Mouse (Mus musculus): ENCODE data around the gene Scimp.

The Scimp gene

DNA sequence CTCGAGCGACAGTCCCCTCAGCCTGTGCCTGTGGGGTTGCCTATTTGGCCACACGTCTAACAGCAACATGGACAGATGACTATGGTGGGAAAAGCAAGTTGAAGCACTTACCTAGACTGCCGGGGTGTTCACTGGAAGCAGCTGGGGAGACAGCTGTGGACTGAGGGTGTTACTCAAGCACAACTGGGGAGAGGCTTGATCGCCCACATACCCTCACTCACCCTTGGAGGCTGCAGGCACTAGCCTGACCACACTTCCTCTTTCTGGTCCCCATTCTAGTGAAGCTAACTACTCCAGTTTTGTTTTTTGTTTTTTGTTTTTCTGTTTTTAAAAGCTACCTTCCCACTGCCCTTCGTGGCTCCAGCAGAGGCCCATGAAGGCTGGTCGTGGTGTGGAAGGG is at the start of gene Scimp:
Gene Scimp, minus strand, starts transcription at position 222 of the 400 bp plus-strand sequence.
- DNase-seq (ENCODE audit: low spot score) = no peak

DNA sequence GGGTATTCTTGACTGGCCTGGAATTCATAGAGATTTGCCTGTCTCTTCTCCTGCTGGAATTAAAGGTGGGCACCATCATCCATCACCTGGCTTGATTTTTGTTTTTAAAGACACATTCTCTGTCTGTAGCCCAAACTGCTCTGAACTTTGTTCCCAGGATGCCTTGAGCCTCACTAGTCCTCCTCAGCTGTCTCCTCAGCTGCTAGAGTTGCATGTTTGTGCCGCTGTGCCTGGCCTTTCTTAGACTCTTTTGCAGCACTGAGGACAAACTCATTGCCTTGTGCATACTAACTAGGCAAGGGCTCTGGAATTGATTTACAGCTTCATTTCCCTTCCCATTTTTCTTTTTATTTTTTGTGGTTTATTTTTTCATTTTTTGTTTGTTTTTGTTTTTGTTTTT is 48.0 kb upstream of the Scimp start:
- no peak for DNase-seq (ENCODE audit: low spot score)

DNA sequence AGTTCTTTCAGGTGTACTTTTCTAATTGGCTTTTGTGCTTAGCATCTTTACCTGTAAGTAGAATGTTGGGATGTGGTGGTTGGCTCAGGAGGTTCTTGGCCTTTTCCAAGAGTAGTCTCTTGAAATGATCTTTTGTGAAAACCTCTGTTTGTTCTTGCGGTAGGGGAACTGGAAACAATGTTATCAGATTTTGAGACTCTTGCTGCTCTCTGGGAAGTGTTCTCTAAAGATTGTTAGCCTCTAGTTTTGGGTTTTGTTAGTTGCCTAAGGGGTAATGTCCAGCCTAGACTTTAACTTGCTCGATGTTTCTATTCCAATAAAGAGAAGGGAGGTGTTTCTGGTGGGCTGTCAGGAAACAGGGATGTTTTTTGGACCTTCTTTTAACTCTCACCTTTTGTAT is 33.6 kb upstream of the Scimp start:
- no peak for DNase-seq (ENCODE audit: low spot score)

DNA sequence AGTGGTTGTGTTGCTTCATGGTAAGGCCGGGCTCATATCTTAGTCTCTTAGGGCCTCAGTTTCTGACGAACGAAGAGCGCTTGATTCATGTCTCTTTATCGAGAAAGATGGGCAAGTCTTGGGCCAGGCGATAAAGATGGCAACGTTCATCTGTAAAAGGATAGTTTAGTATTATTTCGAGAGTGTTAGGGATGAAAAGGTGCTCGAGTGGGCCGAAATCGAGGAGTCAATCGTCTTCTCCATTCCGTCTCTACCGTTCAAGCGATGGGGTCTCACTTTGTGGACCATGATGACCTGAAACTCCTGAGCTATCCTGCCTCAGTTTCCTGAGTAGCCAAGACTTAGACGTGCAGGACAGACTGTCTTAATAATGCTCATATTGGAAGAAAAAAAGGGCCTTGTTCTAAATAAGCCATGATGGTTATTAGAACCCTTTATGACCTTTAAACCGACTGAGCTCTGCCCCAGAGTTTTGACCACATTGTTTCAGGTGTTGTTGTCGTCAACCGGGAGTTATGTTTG is 33.1 kb upstream of the Scimp start:
- no peak for DNase-seq (ENCODE audit: low spot score)

DNA sequence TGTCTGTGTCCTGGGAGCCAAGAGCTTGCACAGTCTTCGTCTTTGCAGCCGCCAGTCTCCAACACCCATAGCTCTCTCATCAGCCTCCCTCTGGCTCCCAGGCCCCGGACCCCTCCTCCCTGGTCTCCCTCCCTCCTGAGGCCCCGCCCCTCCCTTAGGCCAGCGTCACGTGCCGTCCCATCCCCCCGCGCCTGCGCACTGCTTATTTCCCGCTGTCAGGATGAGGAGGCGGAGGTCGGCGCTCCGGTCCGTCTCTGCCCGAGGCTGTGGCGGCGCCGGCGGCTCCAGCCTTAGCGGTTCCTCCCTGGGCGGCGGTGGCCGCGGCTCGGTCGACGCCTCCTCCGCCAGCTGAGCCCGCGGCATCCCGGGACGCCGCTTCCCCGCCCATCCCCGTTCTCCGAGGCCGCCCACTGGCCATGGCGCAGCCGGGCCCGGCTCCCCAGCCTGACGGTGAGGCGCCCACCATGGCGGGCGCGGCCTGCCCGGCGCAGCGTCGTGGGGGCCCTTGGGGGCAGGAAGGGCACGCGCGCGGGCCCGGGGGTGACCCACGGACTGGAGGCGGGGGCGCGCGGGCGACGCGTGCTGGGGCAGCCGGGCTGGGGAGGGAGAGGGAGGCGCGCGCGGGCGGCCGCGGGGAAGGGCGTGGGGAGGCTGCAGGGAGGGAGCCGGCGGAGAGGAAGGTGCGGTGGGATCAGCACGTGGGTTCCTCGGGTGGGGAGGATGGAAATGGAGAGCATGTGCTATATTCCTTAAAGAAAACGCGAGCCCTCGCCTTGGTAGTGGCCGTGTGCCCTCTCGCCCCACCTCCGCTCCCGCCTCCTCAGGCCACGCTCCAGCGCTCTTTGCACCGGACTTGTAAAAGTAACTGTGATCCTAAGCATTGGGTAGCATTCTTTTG is 32.4 kb upstream of the Scimp start, which contains the start of gene Rabep1:
Gene Rabep1, plus strand, starts transcription at position 220 of the 898 bp plus-strand sequence.
- peak; percentile 75 for DNase-seq (ENCODE audit: low spot score)

DNA sequence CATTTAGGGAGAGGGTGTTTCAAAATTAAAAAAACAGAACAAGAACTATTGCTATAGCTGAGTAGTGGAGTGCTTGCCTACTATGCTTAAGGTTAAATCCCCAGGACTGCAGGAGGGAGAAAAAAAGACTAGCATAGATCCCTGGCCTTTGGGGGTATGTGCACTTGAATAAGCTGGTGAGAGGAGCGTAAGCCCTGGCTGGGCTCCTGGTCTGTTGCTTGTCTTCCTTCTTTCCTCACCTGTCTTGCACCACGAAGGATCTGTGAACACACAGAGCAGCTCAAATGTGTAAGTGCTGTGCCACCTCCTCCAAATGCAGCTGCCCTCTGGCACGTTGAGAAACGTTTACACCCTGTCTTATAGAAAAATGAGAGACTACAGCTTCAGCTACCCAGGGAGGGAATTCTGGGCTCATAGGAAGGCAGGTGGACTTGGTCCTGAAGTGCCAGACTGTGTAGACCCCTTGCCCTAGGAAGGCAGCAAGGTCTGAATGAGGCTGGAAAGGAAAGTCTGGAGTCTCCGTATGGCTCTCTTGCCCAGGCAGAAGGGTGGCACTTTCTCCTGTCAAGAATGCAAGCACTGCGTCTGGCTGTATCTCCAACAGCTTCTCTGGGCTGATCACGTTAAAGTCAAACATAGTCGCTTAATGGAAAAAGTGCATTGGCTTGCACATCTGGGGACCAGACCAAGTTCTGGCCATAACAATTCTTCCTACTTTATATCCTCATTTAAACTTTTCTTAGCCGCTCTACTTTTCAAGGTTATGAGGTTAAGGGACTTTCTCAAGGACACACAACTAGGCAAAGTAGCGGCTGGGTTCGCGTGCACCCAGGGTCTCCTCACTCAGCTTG is 31.5 kb upstream of the Scimp start:
- DNase-seq (ENCODE audit: low spot score) = no peak

DNA sequence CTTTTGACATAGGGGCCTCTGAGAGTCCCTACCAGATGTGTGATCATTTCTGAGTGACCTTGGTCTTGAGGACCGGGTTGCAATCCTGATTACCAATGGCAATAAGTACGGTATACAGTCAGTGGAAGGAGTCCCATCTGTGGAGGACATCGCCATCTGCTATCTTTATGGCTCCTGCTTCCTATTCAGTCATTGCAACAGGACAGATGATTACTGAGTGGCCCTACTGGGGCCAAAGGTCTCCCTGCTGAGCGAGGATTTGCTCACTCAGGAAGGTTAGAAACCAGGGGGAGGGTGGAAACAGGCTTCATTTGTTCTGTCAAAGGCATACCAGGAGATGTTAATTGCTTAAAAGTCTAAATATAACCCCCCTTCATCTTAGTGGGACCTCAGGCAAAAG is 30.6 kb upstream of the Scimp start:
- no peak for DNase-seq (ENCODE audit: low spot score)

DNA sequence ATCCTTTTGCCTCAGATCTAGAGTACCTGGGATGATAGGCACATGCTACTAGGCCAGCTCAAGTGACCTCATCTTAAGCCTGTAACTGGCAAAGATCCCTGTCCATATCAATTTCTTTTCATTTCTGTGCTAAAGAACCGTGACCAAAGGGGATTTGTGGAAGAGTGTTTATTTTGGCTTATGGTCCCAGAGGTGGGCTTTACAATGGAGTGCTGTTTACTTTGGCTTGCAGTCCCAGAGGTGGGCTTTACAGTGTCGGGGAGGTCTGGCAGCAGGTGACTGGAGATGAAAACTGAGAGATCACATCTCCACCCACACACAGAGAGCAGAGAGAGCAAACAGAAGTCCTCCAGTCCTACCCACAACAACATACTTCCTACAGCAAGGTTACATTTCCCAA is 26.2 kb upstream of the Scimp start:
- no peak for DNase-seq (ENCODE audit: low spot score)

DNA sequence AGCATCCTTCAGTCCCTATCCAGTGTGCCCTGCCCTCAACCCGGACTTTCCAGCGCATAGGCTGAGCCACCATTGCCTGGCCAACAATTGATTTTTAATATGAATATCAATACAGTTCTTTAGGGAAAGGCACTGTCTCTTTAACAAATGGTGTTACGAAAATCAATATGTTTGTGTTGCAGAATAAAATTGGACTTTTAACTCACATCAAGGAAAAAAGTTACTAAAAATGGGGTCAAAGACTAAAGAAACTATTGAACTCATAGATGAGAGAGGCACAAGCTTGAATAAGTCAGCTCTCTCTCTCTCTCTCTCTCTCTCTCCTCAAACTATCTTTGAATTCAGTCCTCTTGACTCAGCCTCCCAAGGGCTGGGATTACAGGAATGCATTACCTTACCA is 24.6 kb upstream of the Scimp start:
- no peak for DNase-seq (ENCODE audit: low spot score)

DNA sequence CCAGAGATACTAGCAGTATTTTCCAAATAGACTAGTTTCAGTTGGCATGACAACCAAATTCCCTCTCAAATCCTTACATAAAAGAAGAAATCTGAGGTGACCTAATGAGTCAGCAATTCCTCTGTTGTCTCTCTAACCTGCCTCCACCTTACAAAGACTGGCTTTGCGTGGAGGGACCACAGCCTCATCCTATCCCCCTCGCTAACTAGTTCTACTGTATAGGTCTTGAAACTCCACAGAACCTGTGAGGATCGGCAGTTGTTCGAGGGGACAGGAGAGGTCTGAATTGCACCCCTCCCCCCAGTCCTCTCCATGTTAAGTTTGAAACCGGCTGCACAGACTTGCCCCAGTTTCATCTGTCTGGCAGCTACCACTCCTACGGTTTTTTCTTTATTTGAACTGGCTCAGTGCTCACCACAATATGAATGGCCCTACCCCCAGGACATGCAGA is 23.0 kb upstream of the Scimp start:
- no peak for DNase-seq (ENCODE audit: low spot score)

DNA sequence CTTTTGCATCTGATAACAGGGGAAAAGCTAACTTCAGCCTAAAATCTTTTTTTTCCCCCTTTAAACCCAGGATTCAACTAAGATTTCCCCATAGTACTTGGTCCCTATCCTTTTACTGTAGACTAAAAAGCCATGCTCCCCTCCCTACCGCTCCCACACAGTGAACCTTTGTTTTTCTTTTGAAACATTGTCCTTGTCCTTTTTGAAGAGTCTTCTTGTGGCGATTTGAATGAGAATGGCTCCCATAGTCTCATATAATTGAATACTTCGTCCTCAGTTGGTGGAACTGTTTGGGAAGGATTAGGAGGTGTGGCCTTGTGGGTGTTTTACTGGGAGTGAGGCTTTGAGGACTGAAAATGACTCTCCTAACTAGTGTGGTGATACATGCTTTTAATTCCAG is 21.4 kb upstream of the Scimp start:
- DNase-seq (ENCODE audit: low spot score) = no peak

DNA sequence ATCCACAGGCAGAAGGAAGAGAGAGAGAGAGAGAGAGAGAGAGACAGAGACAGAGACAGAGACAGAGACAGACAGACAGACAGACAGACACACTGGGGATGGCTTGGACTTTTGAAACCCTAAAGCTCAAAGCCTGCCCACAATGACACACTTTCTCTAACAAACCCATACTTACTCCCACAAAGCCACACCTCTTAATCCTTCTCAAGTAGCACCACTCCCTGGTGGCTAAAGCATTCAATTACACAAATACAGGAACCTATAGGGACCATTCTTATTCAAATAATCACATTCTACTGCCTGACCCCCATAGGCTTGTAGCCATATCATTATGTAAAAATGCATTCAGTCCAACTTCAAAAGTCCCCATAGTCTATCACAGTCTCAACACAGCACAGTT is 21.0 kb upstream of the Scimp start:
- DNase-seq (ENCODE audit: low spot score) = no peak

DNA sequence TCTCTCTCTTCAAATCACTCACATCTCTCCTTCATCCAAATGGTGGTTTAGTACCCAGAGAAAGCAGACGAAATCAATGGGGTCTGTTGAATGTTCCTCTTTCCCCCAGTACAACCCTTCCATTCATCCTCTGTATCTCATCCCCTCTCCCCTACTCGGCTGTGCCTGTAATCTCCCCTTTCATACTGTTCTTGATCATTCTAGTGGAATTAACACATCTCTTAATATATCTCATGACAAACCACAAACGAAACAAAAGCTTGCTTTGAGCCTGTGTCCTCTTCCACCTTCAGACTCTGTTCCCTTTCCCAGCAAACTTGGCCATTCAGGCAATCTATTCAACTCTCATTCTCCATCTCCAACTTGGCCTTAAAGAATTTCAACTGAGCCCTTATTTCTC is 18.8 kb upstream of the Scimp start:
- DNase-seq (ENCODE audit: low spot score) = no peak

DNA sequence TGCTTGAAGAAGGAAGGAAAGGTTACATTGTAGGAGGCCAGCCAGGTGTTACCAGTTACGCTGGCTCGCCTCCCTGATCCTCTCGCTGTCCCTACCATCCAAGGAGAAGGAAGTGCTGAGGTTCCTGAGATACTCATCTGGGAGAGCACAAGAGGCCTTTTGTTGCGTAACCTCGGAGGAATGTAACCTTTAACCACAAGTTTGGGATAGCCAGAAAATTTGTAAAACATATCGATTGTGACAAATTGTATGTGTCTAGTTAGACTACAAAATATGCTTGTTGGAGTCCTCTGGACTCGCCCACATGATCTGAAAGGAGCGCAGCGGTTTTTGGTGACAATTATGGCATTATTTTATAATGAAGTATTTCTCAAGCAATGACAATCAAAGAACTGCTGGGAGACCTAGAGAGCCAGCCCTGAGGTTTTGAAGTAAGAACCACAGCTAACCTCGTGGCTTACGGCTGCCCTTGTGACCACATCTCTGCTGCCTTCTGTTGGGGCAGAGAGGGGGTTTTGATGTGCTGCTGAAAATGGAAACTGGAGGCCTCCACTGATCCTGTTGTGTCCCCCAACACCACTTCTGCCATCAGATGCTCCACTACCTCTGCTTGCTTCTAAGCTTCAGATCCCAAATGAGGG is 16.7 kb upstream of the Scimp start:
- no peak for DNase-seq (ENCODE audit: low spot score)

DNA sequence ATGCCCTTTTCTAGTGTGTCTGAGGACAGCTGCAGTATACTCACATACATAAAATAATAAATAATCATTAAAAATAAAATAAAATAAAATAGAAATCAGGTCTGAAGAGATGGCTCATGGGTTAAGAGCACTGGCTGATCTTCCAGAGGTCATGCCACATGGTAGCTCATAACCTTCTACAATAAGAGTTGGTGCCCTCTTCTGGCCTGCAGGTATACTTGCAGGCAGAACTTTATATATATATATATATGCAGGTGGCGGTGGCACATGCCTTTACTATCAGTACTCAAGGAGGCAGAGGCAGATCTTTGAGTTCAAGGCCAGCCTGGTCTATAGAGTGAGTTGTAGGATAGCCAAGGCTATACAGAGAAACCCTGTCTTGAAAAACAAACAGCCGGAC is 13.8 kb upstream of the Scimp start:
- no peak for DNase-seq (ENCODE audit: low spot score)

DNA sequence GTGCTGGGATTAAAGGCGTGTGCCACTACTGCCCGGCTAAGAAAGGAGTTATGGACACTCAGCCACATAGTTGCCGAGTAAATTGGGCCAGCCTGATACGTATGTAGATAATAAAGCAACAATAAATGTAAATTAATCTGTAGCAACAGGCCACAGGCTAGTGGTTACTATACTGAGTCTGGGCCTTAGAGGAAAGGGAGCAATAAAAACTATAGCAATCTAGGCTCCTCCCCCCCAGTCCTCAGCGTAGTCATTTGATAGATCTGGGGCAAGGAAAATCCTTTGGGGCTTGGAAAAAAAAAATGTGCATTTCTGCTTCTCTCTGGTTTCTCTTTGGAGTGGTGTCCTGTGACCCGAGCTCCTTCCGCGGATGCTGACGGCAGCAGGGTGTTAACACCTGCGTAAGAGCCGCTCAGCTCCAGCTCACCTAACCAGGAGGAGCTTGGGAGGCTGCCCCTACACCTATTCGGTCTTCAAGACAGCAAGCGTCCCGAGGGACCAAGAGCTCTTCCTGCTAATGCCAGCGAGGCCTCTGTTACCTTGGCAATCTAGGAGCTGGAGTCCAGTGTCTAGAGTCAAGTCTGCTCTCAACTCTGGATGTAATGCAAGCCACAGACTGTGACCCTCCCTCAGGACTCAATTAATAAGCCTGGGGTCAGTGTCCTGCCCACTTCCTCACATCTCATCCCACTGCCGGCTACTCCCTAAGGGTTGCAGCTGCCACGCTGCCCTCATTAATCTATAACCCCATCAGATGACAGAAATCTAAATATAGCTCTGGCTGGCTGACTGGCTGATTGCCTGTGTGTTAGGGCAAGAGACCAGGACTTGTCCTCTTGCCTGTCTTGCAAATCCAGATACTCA is 9.6 kb upstream of the Scimp start:
- no peak for DNase-seq (ENCODE audit: low spot score)

DNA sequence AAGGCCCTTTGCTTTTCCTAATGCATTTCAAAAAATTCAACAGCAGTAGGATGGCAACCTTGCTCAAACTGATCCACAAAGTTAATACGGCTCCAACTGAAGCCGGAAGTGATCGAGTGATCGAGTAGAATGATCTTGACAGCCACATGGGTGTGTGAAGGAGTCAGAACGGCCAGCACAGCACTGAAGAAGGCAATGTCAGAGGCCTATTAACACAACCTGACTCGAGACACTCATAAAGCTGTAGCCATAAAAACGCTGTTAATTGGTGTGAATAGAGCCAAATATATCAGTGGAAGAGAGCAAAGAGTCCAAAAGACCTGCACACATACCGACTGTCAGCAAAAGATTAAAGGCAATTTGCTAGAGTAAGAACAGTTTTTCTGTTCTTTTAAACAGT is 7.7 kb upstream of the Scimp start:
- no peak for DNase-seq (ENCODE audit: low spot score)

DNA sequence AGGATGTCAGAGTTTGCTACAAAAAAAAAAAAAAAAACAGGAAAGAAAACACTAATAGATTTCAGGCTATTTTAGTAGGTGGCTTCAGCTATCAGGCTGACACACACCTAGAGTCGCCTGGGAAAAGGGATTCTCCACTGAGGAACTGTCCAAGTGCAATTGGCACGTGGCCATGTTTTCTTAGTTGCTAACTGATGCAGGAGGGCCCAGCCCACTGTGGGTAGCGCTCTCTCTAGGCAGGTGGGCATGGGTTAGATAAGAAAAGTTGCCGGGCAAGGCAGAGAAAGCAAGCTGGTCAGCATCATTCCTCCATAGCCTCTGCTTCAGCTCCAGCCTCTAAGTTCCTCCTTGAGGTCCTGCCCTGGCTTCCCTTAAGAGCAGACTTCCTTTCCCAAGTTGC is 4.4 kb upstream of the Scimp start:
- no peak for DNase-seq (ENCODE audit: low spot score)

DNA sequence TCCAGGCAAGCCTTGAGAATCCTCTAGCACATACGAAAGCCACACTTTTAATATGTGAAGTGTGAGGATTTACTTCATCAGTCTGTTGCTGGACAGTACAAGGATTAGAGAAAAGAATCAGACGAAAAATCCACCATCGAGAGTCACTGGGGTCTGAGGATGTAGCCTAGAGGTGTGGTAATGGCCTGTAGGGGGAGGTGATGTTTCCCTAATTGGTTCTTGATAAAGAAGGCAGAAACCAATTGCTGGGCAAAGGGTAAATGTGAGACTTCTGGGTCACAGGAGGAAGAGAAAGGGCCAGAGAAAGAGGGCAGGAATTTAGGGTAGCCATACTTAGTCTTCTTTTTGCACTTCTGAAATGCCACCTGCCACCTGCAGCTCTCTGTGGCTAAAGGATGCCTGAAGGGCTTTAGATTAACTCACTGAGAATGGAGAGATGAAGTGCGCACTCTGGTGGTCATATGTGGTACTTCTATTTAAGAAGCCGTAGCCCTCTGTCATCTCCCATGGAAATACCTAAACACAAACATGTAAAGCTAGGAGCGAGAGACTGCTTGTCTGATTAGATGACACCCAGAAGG is 3.2 kb upstream of the Scimp start:
- DNase-seq (ENCODE audit: low spot score) = peak; percentile 40

DNA sequence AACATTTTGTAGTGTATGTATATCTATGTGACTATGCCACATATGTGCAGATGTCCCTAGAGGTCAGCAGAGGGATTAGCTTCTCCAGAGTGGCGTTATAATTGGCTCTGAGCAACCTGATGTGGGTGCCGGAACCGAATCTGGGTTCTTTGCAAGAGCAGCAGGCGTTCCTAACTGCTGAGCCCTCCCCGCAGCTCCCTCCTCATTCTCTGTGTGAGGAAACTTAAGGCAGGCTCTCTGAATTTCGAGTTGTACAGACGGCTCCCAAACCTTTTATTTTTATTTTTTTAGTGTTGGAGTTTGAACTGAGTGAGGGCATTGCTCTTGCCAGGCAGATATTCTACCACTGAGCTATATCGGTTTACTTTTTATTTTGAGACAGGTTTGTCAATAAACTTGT is 2.7 kb upstream of the Scimp start:
- DNase-seq (ENCODE audit: low spot score) = no peak

Measured in spleen, adult 12 weeks (tissue).